Mouse (Mus musculus): ENCODE data around the gene Gm36028. TPM values are rescaled to one million over a fixed set of nuclear protein-coding genes. Genes with fewer than 3 reads are reported as not detected.

The Gm36028 gene
- polyA plus RNA-seq, 1 experiment, result 0.08 TPM

- Histone ChIP-seq H3K4me3 (no peak overlapping the region), H3K36me3 (ENCODE audit: control insufficient read depth, insufficient read depth) (peaks cover 16% of the 10 kb centered on the region), H3K4me2 (ENCODE audit: low read depth) (no peak overlapping the region), H3ac (ENCODE audit: control insufficient read depth, insufficient read length) (no peak overlapping the region), H3K79me2 (ENCODE audit: control insufficient read depth, insufficient read depth) (peaks cover 4% of the 10 kb centered on the region), H3K27me3 (ENCODE audit: control insufficient read depth, insufficient read depth, insufficient read length) (no peaks in the 10 kb centered on the region)
- no peak for TF ChIP-seq CEBPB (IDR thresholded peaks at IDR 0.05; ENCODE audit: insufficient read depth, poor library complexity, severe bottlenecking)
- TF ChIP-seq MAX (IDR thresholded peaks at IDR 0.05; ENCODE audit: low read depth), result no peak
- no peak for TF ChIP-seq SRF (IDR thresholded peaks at IDR 0.05; ENCODE audit: control insufficient read depth, insufficient read length, low read depth)
- no peak for TF ChIP-seq TCF12 (IDR thresholded peaks at IDR 0.05; ENCODE audit: insufficient read depth, poor library complexity, severe bottlenecking)
- TF ChIP-seq E2F4 (IDR thresholded peaks at IDR 0.05; ENCODE audit: insufficient read depth), result no peak
- no peak for TF ChIP-seq TCF3 (IDR thresholded peaks at IDR 0.05; ENCODE audit: insufficient read length, low read depth)
- no peak for TF ChIP-seq MYOD1 (IDR thresholded peaks at IDR 0.05; ENCODE audit: control insufficient read depth in 1 of 3, insufficient read length in 2 of 3, low read depth in 2 of 3)
- no peak for TF ChIP-seq POLR2A (IDR thresholded peaks at IDR 0.05; ENCODE audit: insufficient read length, low read depth)
- TF ChIP-seq POLR2AphosphoS2 (IDR thresholded peaks at IDR 0.05; ENCODE audit: insufficient read length, low read depth), result no peak
- no peak for TF ChIP-seq MYOG (IDR thresholded peaks at IDR 0.05; ENCODE audit: control insufficient read depth in 1 of 3, insufficient read depth in 1 of 3, insufficient read length in 2 of 3, low read depth in 2 of 3)
- no peak for TF ChIP-seq REST (IDR thresholded peaks at IDR 0.05; ENCODE audit: insufficient read depth, insufficient read length)
- TF ChIP-seq USF1 (IDR thresholded peaks at IDR 0.05; ENCODE audit: low read depth), result no peak
Measured at GRCm38 (mm10) chr16:37803387-37803950, 57.5 kb downstream of the Gm36028 start.

DNA sequence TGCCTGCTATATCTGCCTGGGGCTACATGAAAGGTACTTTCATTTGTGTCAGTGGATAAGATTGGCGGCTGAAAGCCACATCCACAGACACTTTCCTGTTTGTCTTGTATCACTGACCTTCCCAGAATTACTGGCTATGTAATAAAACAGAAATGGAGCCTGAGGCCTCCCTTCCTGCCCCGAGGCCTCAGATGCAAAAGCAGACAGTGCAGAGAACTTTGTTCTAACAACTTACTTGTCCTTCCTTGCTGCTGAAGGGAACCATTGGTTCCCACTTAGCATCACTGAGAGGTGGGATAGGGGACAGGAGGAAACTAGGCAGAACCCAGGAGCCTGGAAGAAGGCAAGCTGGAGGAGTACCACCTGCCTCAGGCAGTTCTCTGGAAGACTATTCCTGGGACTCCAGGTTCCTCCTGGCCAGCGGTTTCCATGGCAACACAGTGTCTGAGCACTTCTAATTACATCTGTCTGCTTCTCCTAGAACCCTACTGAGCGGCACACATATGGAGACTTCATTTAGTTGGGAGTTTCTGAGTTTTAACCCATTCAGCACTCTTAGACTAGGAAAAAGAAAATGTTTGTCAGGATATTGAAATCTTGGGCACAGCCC lies 58.2 kb downstream of the Gm36028 start:
- H3K27me3 ChIP-seq (ENCODE audit: control insufficient read depth, insufficient read depth, insufficient read length), result no peaks in the 10 kb centered on the region
- H3K4me3 ChIP-seq, result no peak overlapping the region
- H3ac ChIP-seq (ENCODE audit: control insufficient read depth, insufficient read length), result no peak overlapping the region
- no peak overlapping the region for H3K4me2 ChIP-seq (ENCODE audit: low read depth)
- peaks cover 4% of the 10 kb centered on the region for H3K79me2 ChIP-seq (ENCODE audit: control insufficient read depth, insufficient read depth)
- peaks cover 13% of the 10 kb centered on the region for H3K36me3 ChIP-seq (ENCODE audit: control insufficient read depth, insufficient read depth)
- TF ChIP-seq TCF12 (IDR thresholded peaks at IDR 0.05; ENCODE audit: insufficient read depth, poor library complexity, severe bottlenecking), result no peak
- no peak for TF ChIP-seq SRF (IDR thresholded peaks at IDR 0.05; ENCODE audit: control insufficient read depth, insufficient read length, low read depth)
- no peak for TF ChIP-seq REST (IDR thresholded peaks at IDR 0.05; ENCODE audit: insufficient read depth, insufficient read length)
- no peak for TF ChIP-seq MYOG (IDR thresholded peaks at IDR 0.05; ENCODE audit: control insufficient read depth in 1 of 3, insufficient read depth in 1 of 3, insufficient read length in 2 of 3, low read depth in 2 of 3)
- no peak for TF ChIP-seq POLR2AphosphoS2 (IDR thresholded peaks at IDR 0.05; ENCODE audit: insufficient read length, low read depth)
- TF ChIP-seq MYOD1 (IDR thresholded peaks at IDR 0.05; ENCODE audit: control insufficient read depth in 1 of 3, insufficient read length in 2 of 3, low read depth in 2 of 3), result no peak
- no peak for TF ChIP-seq CEBPB (IDR thresholded peaks at IDR 0.05; ENCODE audit: insufficient read depth, poor library complexity, severe bottlenecking)
- TF ChIP-seq MAX (IDR thresholded peaks at IDR 0.05; ENCODE audit: low read depth), result no peak
- TF ChIP-seq USF1 (IDR thresholded peaks at IDR 0.05; ENCODE audit: low read depth), result no peak
- TF ChIP-seq TCF3 (IDR thresholded peaks at IDR 0.05; ENCODE audit: insufficient read length, low read depth), result no peak
- no peak for TF ChIP-seq POLR2A (IDR thresholded peaks at IDR 0.05; ENCODE audit: insufficient read length, low read depth)
- TF ChIP-seq E2F4 (IDR thresholded peaks at IDR 0.05; ENCODE audit: insufficient read depth), result no peak

- peaks cover 14% of the 10 kb centered on the region for H3K36me3 ChIP-seq (ENCODE audit: control insufficient read depth, insufficient read depth)
- peaks cover 6% of the 10 kb centered on the region for H3K79me2 ChIP-seq (ENCODE audit: control insufficient read depth, insufficient read depth)
Measured at GRCm38 (mm10) chr16:37801097-37801496, 59.8 kb downstream of the Gm36028 start.

More at GRCm38 (mm10) chr16:37801097-37801496, 59.8 kb downstream of the Gm36028 start:
- Histone ChIP-seq H3K4me2 (ENCODE audit: low read depth) (peak overlapping the region; percentile 52), H3K27me3 (ENCODE audit: control insufficient read depth, insufficient read depth, insufficient read length) (no peaks in the 10 kb centered on the region), H3ac (ENCODE audit: control insufficient read depth, insufficient read length) (no peak overlapping the region), H3K4me3 (no peak overlapping the region)
- no peak for TF ChIP-seq TCF3 (IDR thresholded peaks at IDR 0.05; ENCODE audit: insufficient read length, low read depth)
- peak; percentile 91 for TF ChIP-seq MAX (IDR thresholded peaks at IDR 0.05; ENCODE audit: low read depth)
- TF ChIP-seq MYOG (IDR thresholded peaks at IDR 0.05; ENCODE audit: control insufficient read depth in 1 of 3, insufficient read depth in 1 of 3, insufficient read length in 2 of 3, low read depth in 2 of 3), result peak in 1 of 3 experiments; percentile 5
- TF ChIP-seq E2F4 (IDR thresholded peaks at IDR 0.05; ENCODE audit: insufficient read depth), result no peak
- TF ChIP-seq SRF (IDR thresholded peaks at IDR 0.05; ENCODE audit: control insufficient read depth, insufficient read length, low read depth), result no peak
- TF ChIP-seq REST (IDR thresholded peaks at IDR 0.05; ENCODE audit: insufficient read depth, insufficient read length), result no peak
- TF ChIP-seq CEBPB (IDR thresholded peaks at IDR 0.05; ENCODE audit: insufficient read depth, poor library complexity, severe bottlenecking), result peak; percentile 92
- peak; percentile 31 for TF ChIP-seq TCF12 (IDR thresholded peaks at IDR 0.05; ENCODE audit: insufficient read depth, poor library complexity, severe bottlenecking)
- TF ChIP-seq POLR2AphosphoS2 (IDR thresholded peaks at IDR 0.05; ENCODE audit: insufficient read length, low read depth), result no peak
- no peak for TF ChIP-seq POLR2A (IDR thresholded peaks at IDR 0.05; ENCODE audit: insufficient read length, low read depth)
- TF ChIP-seq USF1 (IDR thresholded peaks at IDR 0.05; ENCODE audit: low read depth), result no peak
- TF ChIP-seq MYOD1 (IDR thresholded peaks at IDR 0.05; ENCODE audit: control insufficient read depth in 1 of 3, insufficient read length in 2 of 3, low read depth in 2 of 3), result peak in 2 of 3 experiments; percentile 66 to 70

Other genes starting within 250 kb of the Gm36028 start
- gene Ndufb4, start 206.7 kb downstream of the Gm36028 start, polyA plus RNA-seq (2012; fragmentation: generic; extraction: Trizol), result 86.0 TPM
- 134 TPM for gene Fstl1, start 84.3 kb downstream of the Gm36028 start, polyA plus RNA-seq (2012; fragmentation: generic; extraction: Trizol)
- gene Lrrc58, start 7.2 kb upstream of the Gm36028 start, polyA plus RNA-seq (2012; fragmentation: generic; extraction: Trizol), result 6.9 TPM
- 0.06 TPM for gene Gpr156, start 55.4 kb upstream of the Gm36028 start, polyA plus RNA-seq (2012; fragmentation: generic; extraction: Trizol)
- 18.7 TPM for gene Gsk3b, start 227.9 kb upstream of the Gm36028 start, polyA plus RNA-seq (2012; fragmentation: generic; extraction: Trizol)